Mouse (Mus musculus): ENCODE results near the gene Pcgf2. TPM values are rescaled to one million over a fixed set of nuclear protein-coding genes. Genes with fewer than 3 reads are reported as not detected.

Pcgf2 gene
- polyA plus RNA-seq, 1 experiment = 24.3 TPM

DNA sequence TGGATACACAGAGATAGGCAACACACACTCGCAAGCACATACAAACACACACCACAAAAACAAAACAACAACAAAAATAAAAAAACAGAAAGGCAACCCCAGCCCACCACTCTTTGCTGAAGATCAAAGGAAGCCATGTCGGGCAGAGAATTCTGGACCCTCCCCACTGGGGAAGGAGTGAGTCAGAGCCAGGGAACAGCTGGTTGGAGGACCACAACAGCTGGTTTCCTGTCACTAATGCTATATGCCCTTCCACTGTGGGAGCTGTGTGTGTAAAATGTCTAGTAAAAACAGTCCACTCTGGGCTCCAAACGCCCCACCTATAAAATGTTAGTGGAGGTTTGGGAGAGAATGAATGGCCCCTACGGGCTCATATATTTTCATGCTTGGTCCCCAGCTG lies 21.0 kb upstream of the Pcgf2 start:
- Histone ChIP-seq H3K4me3 (no peak overlapping the region), H3K4me2 (ENCODE audit: low read depth) (no peak overlapping the region), H3K27me3 (ENCODE audit: control insufficient read depth, insufficient read depth, insufficient read length) (no peaks in the 10 kb centered on the region), H3K79me2 (ENCODE audit: control insufficient read depth, insufficient read depth) (no peaks in the 10 kb centered on the region), H3ac (ENCODE audit: control insufficient read depth, insufficient read length) (no peak overlapping the region), H3K36me3 (ENCODE audit: control insufficient read depth, insufficient read depth) (peaks cover 41% of the 10 kb centered on the region)
- TF ChIP-seq MYOD1 (IDR thresholded peaks at IDR 0.05; ENCODE audit: control insufficient read depth in 1 of 3, insufficient read length in 2 of 3, low read depth in 2 of 3) = peak in 2 of 3 experiments; percentile 43 to 64
- TF ChIP-seq MYOG (IDR thresholded peaks at IDR 0.05; ENCODE audit: control insufficient read depth in 1 of 3, insufficient read depth in 1 of 3, insufficient read length in 2 of 3, low read depth in 2 of 3) = peak in 1 of 3 experiments; percentile 32
- TF ChIP-seq POLR2A (IDR thresholded peaks at IDR 0.05; ENCODE audit: insufficient read length, low read depth) = no peak

DNA sequence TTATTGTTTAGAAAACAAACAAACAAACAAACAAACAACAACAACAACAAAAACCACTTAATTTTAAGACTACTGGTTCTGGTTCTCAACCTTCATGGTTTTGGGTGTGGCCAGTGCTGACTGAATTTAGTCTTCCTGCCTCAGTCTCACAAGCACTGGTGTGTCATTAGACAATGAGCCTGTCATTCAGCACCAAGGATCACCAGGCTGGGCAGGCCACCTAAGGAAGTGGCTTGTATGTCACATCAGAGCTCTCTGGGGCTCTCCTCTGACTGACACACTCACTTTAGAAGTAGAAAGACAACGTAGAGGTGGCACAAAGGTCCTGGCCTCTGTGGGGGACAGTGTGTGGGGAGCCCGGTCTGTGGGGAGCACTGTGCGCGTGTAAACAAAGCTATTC lies 18.7 kb upstream of the Pcgf2 start:
- Histone ChIP-seq H3K79me2 (ENCODE audit: control insufficient read depth, insufficient read depth) (no peaks in the 10 kb centered on the region), H3K4me3 (no peak overlapping the region), H3K27me3 (ENCODE audit: control insufficient read depth, insufficient read depth, insufficient read length) (no peaks in the 10 kb centered on the region), H3ac (ENCODE audit: control insufficient read depth, insufficient read length) (no peak overlapping the region), H3K4me2 (ENCODE audit: low read depth) (no peak overlapping the region), H3K36me3 (ENCODE audit: control insufficient read depth, insufficient read depth) (peaks cover 24% of the 10 kb centered on the region)
- no peak for TF ChIP-seq CEBPB (IDR thresholded peaks at IDR 0.05; ENCODE audit: insufficient read depth, poor library complexity, severe bottlenecking)
- TF ChIP-seq POLR2A (IDR thresholded peaks at IDR 0.05; ENCODE audit: insufficient read length, low read depth) = no peak
- TF ChIP-seq SRF (IDR thresholded peaks at IDR 0.05; ENCODE audit: control insufficient read depth, insufficient read length, low read depth) = no peak
- TF ChIP-seq REST (IDR thresholded peaks at IDR 0.05; ENCODE audit: insufficient read depth, insufficient read length) = no peak
- TF ChIP-seq USF1 (IDR thresholded peaks at IDR 0.05; ENCODE audit: low read depth) = no peak

- no peak overlapping the region for H3K4me2 ChIP-seq (ENCODE audit: low read depth)
- TF ChIP-seq USF1 (IDR thresholded peaks at IDR 0.05; ENCODE audit: low read depth) = no peak
- no peak for TF ChIP-seq MYOG (IDR thresholded peaks at IDR 0.05; ENCODE audit: control insufficient read depth in 1 of 3, insufficient read depth in 1 of 3, insufficient read length in 2 of 3, low read depth in 2 of 3)
- TF ChIP-seq POLR2AphosphoS2 (IDR thresholded peaks at IDR 0.05; ENCODE audit: insufficient read length, low read depth) = no peak
- TF ChIP-seq CEBPB (IDR thresholded peaks at IDR 0.05; ENCODE audit: insufficient read depth, poor library complexity, severe bottlenecking) = peak; percentile 92
- H3K79me2 ChIP-seq (ENCODE audit: control insufficient read depth, insufficient read depth) = no peaks in the 10 kb centered on the region
- H3K36me3 ChIP-seq (ENCODE audit: control insufficient read depth, insufficient read depth) = peaks cover 30% of the 10 kb centered on the region
- no peaks in the 10 kb centered on the region for H3K27me3 ChIP-seq (ENCODE audit: control insufficient read depth, insufficient read depth, insufficient read length)
- no peak overlapping the region for H3K4me3 ChIP-seq
- H3ac ChIP-seq (ENCODE audit: control insufficient read depth, insufficient read length) = no peak overlapping the region
These were observed 18.1 kb upstream of the Pcgf2 start for GRCm38 (mm10) chr11:97718281-97718860.

GRCm38 (mm10) chr11:97717369-97718280 lies 17.3 kb upstream of the Pcgf2 start:
- Histone ChIP-seq H3K27me3 (ENCODE audit: control insufficient read depth, insufficient read depth, insufficient read length) (no peaks in the 10 kb centered on the region), H3K4me3 (no peak overlapping the region), H3ac (ENCODE audit: control insufficient read depth, insufficient read length) (no peak overlapping the region), H3K4me2 (ENCODE audit: low read depth) (no peak overlapping the region), H3K36me3 (ENCODE audit: control insufficient read depth, insufficient read depth) (peaks cover 36% of the 10 kb centered on the region), H3K79me2 (ENCODE audit: control insufficient read depth, insufficient read depth) (no peaks in the 10 kb centered on the region)
- TF ChIP-seq POLR2A (IDR thresholded peaks at IDR 0.05; ENCODE audit: insufficient read length, low read depth) (no peak), TCF12 (IDR thresholded peaks at IDR 0.05; ENCODE audit: insufficient read depth, poor library complexity, severe bottlenecking) (no peak), TCF3 (IDR thresholded peaks at IDR 0.05; ENCODE audit: insufficient read length, low read depth) (no peak), MAX (IDR thresholded peaks at IDR 0.05; ENCODE audit: low read depth) (no peak), SRF (IDR thresholded peaks at IDR 0.05; ENCODE audit: control insufficient read depth, insufficient read length, low read depth) (no peak), MYOG (IDR thresholded peaks at IDR 0.05; ENCODE audit: control insufficient read depth in 1 of 3, insufficient read depth in 1 of 3, insufficient read length in 2 of 3, low read depth in 2 of 3) (no peak), MYOD1 (IDR thresholded peaks at IDR 0.05; ENCODE audit: control insufficient read depth in 1 of 3, insufficient read length in 2 of 3, low read depth in 2 of 3) (no peak), POLR2AphosphoS2 (IDR thresholded peaks at IDR 0.05; ENCODE audit: insufficient read length, low read depth) (no peak), USF1 (IDR thresholded peaks at IDR 0.05; ENCODE audit: low read depth) (no peak), E2F4 (IDR thresholded peaks at IDR 0.05; ENCODE audit: insufficient read depth) (no peak), REST (IDR thresholded peaks at IDR 0.05; ENCODE audit: insufficient read depth, insufficient read length) (no peak), CEBPB (IDR thresholded peaks at IDR 0.05; ENCODE audit: insufficient read depth, poor library complexity, severe bottlenecking) (no peak)

GRCm38 (mm10) chr11:97716021-97716420 lies 15.7 kb upstream of the Pcgf2 start:
- TF ChIP-seq POLR2A (IDR thresholded peaks at IDR 0.05; ENCODE audit: insufficient read length, low read depth) (no peak), MYOG (IDR thresholded peaks at IDR 0.05; ENCODE audit: control insufficient read depth in 1 of 3, insufficient read depth in 1 of 3, insufficient read length in 2 of 3, low read depth in 2 of 3) (peak in 2 of 3 experiments; percentile 1 to 24), MAX (IDR thresholded peaks at IDR 0.05; ENCODE audit: low read depth) (no peak), TCF12 (IDR thresholded peaks at IDR 0.05; ENCODE audit: insufficient read depth, poor library complexity, severe bottlenecking) (no peak), MYOD1 (IDR thresholded peaks at IDR 0.05; ENCODE audit: control insufficient read depth in 1 of 3, insufficient read length in 2 of 3, low read depth in 2 of 3) (peak in 1 of 3 experiments; percentile 23), E2F4 (IDR thresholded peaks at IDR 0.05; ENCODE audit: insufficient read depth) (no peak), USF1 (IDR thresholded peaks at IDR 0.05; ENCODE audit: low read depth) (no peak), POLR2AphosphoS2 (IDR thresholded peaks at IDR 0.05; ENCODE audit: insufficient read length, low read depth) (no peak), SRF (IDR thresholded peaks at IDR 0.05; ENCODE audit: control insufficient read depth, insufficient read length, low read depth) (no peak), REST (IDR thresholded peaks at IDR 0.05; ENCODE audit: insufficient read depth, insufficient read length) (no peak), CEBPB (IDR thresholded peaks at IDR 0.05; ENCODE audit: insufficient read depth, poor library complexity, severe bottlenecking) (no peak), TCF3 (IDR thresholded peaks at IDR 0.05; ENCODE audit: insufficient read length, low read depth) (no peak)
- H3K4me3 ChIP-seq = no peak overlapping the region
- peaks cover 37% of the 10 kb centered on the region for H3K36me3 ChIP-seq (ENCODE audit: control insufficient read depth, insufficient read depth)
- no peaks in the 10 kb centered on the region for H3K27me3 ChIP-seq (ENCODE audit: control insufficient read depth, insufficient read depth, insufficient read length)
- H3K79me2 ChIP-seq (ENCODE audit: control insufficient read depth, insufficient read depth) = no peaks in the 10 kb centered on the region
- no peak overlapping the region for H3K4me2 ChIP-seq (ENCODE audit: low read depth)
- H3ac ChIP-seq (ENCODE audit: control insufficient read depth, insufficient read length) = no peak overlapping the region

Data from myocyte (in vitro differentiated cells).